Mouse (Mus musculus) small intestine, adult 2 months (tissue): ENCODE data around the gene Ang6.
"Not testable (repeated sequence)": the region's sequence is repeated elsewhere in the genome, so short reads cannot be mapped to it uniquely, and the experiment has no call there.

Experiments
- CTCF ChIP-seq: fragments of 200-500 bp; IDR thresholded peaks from 2 replicates; pipeline ENCODE4 v1.5.1; 2012; ENCODE audit warnings: low read depth, mild to moderate bottlenecking, control low read depth, inconsistent platforms, low read length, moderate library complexity, mixed read lengths; ENCODE audit not compliant: insufficient replicate concordance, insufficient read length; ENCODE audit errors: extremely low read depth
- POLR2A ChIP-seq: fragments of 200-500 bp; IDR thresholded peaks from 2 replicates; pipeline ENCODE4 v1.6.1; 2012; ENCODE audit warnings: low read depth, mild to moderate bottlenecking, control low read depth, inconsistent platforms, low read length, moderate library complexity

- peak; percentile 24; the same call in 1 of the 2 replicates for TF ChIP-seq CTCF
- TF ChIP-seq POLR2A = not testable (repeated sequence)
These were observed 14.7 kb downstream of the Ang6 start for GRCm38 (mm10) chr14:43987404-43987803.
